Mouse (Mus musculus): Measurements from ENCODE around the gene Rcan2. TPM values are rescaled to one million over a fixed set of nuclear protein-coding genes. Genes with fewer than 3 reads are reported as not detected.
A peak's percentile ranks its signal among the peaks of the same experiment; 100 is the strongest.

The Rcan2 gene
- total RNA-seq, 2 experiments from 2014 or later, result 24.0 to 25.1 TPM

DNA sequence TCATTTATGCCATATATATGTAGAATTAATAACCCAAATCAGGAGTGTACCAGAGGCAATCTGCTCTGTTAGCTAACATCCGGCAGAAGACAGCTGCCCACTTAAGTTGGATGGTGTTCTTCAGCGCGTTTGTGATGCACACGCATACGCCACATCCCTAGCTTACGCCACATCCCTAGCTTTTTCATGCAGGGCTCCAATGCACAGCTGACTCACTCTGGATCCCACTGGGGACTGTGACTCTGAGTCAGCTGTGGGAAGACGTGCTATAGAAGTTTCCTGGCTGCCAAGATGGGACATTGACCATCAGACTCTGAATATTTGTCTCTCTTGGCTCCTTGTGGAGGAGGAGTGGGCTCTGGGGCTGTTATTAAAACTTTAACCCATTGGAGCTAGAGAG is 103.7 kb downstream of the Rcan2 start:
- no peak for DNase-seq (ENCODE audit: low spot score in 2 of 2)

DNA sequence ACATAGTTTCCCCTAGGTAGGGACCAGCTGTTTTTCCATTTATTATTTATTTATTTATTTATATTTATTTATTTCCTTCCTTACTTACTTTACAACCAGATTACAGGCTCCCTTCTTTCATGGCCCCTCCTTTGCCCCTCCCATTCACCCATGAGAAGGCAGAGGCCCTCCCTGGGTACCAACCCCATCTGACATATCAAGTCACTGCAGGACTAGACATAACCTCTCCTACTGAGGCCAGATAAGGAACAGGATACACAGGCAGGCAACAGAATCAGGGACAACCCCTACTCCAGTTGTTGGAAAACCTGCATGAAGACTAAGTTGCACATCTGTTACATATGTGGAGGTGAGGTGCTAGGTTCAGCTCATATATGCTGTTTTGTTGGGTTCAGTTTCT is 105.6 kb downstream of the Rcan2 start:
- DNase-seq (ENCODE audit: low spot score in 2 of 2), result no peak

DNA sequence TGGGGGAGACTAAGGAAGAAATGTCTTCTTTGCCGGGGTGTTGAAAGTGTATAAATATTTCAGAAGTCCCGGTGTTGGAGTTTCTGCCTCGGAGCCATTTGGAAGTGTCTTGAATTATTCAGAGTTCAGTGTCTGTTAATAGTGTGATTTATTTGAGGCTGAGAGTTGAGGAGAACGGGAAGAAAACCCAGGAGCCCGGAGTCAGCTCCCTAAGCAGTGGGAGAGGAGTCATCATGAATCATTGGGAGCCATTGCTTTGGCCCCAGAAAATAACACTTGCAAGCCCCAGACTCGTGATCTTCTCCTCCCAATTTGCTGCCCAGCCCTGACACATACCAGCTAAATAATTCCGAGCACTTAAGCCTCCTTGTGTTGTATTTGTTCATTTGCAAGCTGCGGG is 115.0 kb downstream of the Rcan2 start:
- no peak for DNase-seq (ENCODE audit: low spot score in 2 of 2)

DNA sequence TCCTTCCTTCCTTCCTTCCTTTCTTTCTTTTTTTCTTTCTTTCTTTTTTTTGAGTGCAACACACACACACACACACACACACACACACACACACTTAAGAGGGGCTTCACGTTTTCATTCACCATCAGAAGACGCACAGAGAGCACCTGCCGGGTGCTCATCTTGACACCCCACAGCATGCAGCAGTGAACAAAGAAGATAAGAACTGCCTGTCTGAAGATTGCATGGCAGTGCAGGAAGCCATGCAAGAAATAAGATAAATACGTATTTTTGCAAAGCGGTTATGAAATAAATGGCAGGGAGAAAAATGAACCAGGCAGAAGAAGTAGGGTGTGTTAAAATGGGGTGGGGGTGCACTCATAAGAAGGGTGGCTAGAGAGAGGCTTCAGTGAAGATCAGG is 116.0 kb downstream of the Rcan2 start:
- no peak for DNase-seq (ENCODE audit: low spot score in 2 of 2)

DNA sequence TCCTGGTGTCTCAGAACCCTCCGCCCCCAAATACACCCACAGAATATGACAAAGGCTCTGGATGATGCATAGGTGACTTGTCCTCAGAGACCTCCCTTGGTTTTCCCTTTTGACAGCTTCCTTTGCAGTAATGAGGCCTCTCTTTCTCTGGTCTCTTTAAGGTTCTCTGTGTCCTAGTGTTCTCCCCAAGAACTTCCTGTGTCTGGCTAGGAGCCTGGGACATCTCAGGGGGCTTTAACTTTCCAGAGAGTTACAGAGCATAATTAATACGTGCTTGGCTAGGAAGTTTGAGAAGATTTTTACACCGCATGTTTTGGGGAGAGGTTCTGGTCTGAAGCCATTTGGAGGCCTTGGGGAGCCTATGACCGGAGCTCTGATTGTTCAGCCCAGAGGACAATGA is 128.7 kb downstream of the Rcan2 start:
- DNase-seq (ENCODE audit: low spot score in 2 of 2), result no peak

DNA sequence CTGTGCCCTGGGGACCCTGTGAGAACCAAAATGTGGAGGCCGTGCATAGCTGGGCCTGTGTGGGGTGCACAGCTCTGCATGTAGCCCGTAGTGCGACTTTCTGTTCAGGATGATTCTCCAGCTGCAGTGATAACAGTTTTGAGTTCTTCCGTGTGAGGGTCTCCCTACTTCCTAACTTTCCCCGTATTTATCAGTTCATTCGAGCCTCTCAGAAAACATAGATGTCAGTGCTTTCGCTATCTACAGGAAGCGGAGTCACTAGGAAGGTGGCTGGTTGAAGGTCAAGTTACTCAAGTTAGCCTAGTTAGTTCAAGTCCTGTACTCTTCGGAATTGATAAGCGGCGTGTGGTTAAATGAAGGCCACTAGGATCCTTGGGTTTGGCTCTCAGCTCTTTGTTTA is 130.6 kb downstream of the Rcan2 start:
- no peak for DNase-seq (ENCODE audit: low spot score in 2 of 2)

DNA sequence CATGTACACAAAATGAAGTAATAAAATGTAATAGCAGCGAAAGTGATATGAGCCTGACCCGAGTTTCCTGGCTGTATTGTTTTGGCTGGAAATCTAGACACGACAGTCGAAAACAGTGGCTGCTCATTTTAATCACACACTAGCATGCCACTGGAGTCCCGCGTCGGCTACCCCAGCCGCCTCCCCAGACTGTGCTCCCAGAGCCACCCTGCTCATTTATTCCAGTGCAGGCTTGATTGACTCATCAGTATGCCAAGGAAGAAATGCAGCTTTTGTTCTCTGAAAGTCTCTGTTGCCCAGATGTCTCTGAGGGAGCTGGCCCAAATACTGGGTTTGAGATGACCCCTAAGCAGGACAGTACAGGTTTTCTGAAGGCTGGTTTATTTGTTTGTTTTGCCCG is 132.9 kb downstream of the Rcan2 start:
- no peak for DNase-seq (ENCODE audit: low spot score in 2 of 2)

DNA sequence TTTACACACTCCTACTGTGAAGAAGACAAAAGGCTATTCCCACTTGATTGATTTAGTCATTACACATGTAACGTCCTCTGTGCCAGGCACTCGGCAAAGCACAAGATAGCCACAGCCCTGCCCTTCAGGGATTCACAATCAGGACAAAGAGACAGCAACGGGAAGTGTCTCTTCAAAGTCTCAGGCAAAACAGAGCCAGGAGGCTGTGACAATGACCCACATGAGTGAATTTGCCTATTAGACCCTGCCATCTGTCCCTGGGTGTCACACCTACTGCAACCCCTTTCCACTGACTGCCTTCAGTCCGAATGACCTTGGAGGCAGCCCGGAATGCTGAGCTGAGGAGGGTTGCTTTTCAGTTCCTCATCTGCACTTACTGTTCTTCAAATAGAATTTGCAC is 151.1 kb downstream of the Rcan2 start:
- DNase-seq (ENCODE audit: low spot score in 2 of 2), result no peak

DNA sequence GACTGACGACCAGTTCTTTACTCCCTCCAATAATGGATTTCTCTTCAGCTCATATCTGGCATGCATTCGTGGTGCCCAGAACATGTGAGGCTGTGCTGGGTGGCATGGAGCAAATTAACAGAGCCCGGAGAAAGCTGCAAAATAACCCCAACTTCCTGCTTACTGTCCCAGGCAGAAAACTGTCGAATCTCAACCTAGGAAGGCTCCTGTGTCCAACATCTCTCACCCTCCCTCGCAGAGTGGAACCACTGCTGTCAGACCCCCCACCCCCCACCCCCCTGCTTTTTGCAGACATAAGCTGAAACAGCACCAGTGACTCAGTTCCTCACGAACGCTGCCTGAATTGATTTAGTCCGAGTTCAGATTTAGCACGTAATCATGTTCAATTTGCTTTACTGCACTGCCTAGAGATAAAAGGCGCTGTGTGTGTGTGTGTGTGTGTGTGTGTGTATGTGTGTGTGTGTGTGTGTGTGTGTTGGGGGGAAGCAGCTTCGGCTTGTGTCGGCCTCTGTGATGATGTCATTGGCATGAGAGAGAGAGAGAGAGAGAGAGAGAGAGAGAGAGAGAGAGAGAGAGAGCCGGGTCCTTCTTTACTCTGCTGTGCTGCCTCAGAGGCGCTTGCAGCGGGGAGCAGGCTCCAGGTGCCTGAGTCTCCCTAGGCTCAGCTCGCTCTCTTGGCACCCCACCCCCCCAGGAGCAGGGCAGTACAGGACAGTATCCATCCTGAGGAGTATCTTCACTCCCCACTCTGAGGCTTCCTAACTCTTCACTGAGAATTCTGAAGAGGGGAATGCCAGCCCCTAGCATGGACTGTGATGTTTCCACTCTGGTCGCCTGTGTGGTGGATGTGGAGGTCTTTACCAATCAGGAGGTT is 151.7 kb downstream of the Rcan2 start:
- no peak for DNase-seq (ENCODE audit: low spot score in 2 of 2)

DNA sequence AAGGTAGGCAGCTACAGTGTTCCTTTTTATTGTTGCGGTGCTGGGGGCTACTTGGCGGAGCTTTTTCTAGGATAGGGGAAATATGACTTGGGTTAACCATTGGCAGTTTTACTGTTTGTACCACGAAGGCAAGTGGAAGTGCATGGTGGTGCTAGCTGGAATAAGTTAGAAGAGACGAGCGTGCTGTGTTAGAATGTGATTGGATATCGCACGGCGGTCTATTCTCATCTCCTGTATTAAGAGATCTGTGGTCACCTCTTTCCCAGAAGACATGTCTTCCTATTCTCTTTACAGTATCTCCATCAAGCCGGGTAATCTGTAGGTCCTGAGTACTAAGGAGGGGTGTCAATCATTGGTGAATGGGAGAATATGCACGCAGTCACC is 152.4 kb downstream of the Rcan2 start:
- no peak for DNase-seq (ENCODE audit: low spot score in 2 of 2)

DNA sequence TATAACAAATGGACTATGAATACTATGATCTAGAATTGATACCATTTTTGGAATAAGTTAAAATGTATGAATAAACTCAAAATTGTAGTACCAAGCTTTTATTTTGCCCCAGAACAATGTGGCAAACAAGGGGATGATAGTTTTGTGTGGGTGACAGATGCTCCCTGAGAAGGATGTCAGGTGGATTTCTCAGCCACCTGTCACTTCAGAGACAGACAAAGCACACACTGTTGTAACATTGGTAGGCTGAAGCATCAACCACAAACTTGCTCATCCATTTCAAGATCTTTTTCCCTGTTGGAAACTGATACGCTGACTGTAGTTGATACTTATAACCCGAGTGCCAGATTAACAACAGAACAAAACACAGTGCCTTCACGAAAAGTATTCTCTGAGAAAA is 158.6 kb downstream of the Rcan2 start:
- DNase-seq (ENCODE audit: low spot score in 2 of 2), result no peak

DNA sequence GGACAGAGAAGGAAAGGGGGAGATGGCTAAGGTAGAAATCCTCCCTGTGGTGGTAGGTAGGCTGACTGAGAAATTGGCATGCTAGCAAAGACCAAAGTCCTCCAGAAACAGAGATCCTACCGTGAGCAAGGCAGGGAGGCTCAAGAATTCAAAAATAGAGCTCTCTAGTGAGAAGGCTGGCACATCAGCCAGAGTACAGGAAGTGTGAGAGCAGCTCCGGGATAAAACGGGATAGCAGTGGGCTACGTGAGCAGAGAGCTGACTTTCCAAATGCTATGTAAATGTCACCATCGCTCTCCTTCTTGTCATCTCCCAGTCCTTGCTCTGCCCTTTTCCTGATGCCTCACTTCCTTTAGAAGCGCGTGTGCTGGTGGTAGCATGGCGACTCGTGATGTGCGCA is 168.8 kb downstream of the Rcan2 start:
- DNase-seq (ENCODE audit: low spot score in 2 of 2), result no peak

DNA sequence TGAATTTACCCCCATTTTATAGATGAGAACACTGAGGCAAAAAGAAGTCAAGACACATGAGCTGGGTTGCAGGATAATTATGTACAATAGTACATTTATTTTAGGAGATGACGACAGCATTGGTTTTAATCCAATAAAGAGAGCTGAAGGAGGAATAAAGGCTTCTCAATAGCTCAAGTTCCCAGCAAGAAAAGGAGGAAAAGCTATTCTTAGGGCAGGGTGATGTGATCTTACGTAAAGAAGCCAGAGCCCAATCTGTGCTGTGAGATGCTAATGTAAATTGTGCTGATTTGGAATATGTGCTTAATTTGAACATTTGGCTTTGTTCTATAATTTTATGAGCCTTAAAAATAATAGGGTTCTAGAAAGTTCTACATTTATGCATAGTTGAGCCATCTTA is 176.4 kb downstream of the Rcan2 start:
- DNase-seq (ENCODE audit: low spot score in 2 of 2), result no peak

DNA sequence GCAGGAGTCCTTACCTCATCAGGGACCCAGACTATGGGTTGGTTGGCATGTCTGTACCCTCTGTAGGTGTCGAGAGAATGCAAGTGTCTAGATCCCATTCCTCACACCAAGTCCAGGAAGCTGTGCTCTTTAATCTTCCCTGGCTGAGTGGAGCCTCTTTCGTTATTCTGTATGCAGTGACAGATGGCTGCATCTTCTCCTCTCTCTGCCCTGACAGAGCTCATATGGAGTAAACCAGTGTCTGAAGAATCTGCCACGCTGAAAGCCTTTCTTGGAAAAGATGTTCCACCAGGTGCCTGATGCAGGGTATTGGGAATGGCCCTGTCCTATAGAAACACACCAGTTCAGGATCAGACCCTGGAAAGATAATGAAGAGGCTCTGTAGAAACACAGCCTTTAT is 178.8 kb downstream of the Rcan2 start:
- DNase-seq (ENCODE audit: low spot score in 2 of 2), result no peak

DNA sequence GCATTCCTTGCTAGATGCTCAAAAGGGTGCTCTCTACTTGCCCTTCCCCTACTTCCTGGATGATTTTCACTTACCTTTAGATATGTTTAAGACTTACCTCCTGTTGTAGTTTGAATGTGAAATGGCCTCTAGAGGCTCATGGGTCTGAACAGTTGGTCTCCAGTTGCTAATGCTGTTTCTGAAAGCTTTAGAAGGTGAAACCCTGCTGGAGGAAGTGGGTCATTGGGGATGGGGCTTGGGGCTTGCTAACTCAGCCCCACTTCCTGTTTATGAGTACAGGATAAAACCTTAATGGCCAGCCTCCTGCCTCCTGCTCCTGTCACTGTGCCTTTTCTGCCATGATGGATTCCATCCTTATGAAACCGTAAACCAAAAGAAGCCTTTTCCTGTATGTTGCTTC is 181.4 kb downstream of the Rcan2 start:
- DNase-seq (ENCODE audit: low spot score in 2 of 2), result no peak

DNA sequence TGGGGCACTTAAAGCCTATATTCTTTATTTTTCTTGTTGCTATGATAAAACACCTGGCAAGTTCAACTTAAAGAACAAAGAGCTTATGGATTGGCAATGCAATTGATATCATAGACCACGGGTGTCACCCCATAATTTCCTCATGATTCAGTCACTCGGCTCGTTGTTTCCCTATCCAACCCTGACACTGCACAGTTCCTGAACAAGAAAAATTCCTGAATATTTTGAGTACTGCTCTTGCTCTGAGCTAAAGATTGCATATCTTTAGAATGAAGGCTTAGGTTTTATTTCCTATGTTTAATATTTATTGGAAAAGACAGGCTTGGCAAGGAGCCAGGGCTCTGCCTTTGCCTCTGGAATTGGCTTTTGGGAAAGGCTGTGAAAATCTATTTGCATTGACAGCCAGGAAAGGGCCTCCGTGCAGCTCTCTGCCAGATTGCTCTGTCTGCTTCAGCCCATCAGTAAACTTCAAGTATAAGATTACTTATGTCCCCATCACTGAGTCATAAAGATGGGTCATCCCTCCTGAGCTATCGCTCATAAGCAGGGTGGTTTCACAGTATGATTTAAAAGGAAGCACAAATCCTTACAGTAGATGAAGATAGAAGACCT is 188.3 kb downstream of the Rcan2 start:
- peak in 1 of 2 experiments; percentile 24 for DNase-seq (ENCODE audit: low spot score in 2 of 2)

DNA sequence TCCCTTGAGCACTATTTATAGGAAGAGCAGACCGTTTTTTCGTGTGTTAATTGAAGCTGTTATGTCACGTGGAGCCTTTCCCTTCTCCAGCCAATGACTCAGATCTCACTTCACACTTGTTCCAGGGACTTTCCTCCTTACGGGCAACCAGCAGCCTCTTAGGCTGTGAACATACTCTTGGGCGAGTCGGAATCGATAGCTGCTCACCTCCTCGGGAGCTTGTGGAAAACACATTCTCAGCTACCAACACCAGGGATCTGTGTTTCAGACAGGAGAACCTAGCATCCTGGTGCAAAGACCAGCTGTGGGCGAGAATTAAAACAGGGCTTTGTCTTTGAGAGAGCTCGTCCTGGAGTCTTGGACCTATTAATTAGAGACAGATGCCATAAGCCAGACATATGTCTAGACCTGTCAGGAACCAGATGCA is 189.8 kb downstream of the Rcan2 start:
- no peak for DNase-seq (ENCODE audit: low spot score in 2 of 2)

DNA sequence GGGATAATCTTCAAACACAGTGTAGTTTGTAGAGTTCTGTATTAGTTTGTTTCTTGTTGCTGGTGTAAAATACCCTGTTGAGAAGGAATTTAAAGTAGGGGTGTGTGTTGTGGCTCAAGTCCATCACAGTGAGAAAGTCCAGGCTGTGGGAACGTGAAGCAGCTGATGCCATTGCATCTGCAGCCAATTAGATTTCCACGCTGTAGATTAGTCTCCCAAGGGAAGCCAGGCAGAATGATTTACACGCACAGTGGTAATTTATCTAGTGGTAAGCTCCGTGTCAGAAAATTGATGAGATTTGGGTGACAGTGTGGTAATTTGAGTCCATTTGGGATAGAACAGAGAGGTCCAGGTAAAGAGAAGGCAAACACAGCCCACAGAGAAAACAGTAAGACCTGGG is 192.9 kb downstream of the Rcan2 start:
- no peak for DNase-seq (ENCODE audit: low spot score in 2 of 2)

DNA sequence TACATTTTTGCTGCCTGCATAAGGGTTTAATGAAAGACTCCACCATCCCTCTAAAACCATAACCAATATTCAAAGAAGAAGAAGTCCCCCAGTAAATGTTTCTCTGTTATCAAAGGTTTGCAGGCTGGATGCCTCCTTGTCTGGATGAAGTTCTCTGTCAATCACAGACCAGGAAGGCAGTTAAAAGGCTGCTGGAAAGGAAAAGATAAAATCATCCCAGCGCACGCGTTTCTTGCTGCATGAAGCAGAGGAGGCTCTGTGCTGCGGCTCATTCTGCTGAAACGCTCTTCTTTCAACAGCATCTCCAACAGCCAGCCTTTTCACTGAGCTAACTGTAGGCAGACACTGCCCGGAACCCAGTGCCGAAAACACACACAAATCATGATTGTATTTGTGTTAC is 196.4 kb downstream of the Rcan2 start:
- DNase-seq (ENCODE audit: low spot score in 2 of 2), result no peak

DNA sequence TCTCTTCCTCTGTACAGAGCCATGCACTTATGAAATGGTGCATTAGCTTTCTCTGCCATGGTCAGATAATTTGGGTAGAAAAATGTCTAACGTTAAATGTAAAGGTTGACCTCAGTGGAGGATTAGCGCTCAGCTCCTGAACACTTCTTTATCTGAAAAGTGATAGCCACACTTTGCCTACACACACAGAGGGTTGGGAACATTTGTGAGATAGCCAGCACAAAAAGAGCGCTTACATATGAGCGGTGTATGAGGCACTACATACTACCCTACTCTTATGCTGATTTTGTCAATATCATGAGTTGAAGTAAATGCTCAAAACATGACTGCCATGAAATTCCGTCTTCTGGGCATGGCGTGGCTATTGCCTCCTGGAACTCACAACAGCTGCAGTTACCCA is 196.9 kb downstream of the Rcan2 start:
- DNase-seq (ENCODE audit: low spot score in 2 of 2), result no peak

DNA sequence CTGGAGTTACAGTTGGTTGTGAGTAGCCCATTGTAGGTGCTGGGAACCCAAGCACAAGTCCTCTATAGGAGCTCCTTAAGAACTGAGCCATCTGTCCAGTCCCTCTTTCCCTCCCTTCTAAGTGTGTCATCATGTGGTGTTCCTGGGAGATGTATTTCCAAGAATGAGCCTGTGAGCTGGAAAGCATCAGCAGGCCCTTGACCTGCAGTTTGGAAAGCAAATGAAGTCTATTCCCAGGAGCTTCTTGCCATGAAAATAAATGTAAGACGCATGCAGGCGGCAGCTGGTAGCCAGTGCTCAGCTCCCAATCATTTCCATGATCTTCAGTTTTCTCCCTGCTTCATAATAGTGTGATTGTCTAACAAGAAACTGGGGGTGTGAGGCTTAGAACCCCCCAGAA is 203.2 kb downstream of the Rcan2 start:
- DNase-seq (ENCODE audit: low spot score in 2 of 2), result no peak

DNA sequence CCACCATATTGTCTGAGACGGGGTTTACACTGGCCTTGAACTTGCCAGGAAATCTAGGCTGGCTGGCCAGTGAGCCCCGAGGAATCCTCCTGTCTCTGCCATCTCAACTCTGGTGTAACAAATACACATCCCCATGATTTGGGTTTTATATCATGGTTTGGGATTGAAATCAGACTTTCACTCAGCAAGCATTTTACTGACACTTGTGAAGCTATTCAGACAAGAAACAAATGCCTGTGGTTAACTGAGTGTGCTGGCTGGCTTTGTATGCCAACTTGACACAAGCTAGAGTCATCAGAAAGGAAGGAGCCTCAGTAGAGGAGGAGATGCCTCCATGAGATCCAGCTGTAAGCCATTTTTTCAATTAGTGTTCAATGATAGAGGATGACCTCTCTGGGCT is 206.3 kb downstream of the Rcan2 start:
- DNase-seq (ENCODE audit: low spot score in 2 of 2), result no peak

DNA sequence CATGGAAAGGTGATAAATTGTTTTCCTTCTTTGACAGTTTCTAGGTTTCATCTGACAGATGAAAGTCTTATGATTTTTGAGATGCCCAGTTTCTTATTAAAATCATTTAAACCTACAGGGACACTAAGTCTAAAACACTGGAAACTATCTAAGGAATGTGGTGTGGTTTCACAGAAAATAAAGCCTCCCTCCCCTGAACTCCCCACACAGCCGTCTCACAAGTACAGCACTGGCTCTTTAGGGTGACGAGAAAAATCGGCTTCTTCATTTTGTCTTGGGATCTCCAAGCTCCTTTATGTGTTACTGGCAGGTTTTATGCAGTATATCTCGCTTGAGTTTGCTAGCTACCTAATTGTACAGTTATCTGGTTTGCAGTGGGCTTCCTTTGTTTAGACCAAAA is 210.8 kb downstream of the Rcan2 start:
- DNase-seq (ENCODE audit: low spot score in 2 of 2), result no peak
